Mouse (Mus musculus) myocyte (in vitro differentiated cells): ENCODE data around the gene Zfp683. TPM values are rescaled to one million over a fixed set of nuclear protein-coding genes. Genes with fewer than 3 reads are reported as not detected.
A peak's percentile ranks its signal among the peaks of the same experiment; 100 is the strongest.

Source experiments
- H3K27me3 ChIP-seq: one replicate; pipeline ENCODE4 v1.6.1; 2011; ENCODE audit not compliant: control insufficient read depth, insufficient read depth, insufficient read length
- H3K36me3 ChIP-seq: one replicate; pipeline ENCODE4 v1.6.1; 2011; ENCODE audit not compliant: control insufficient read depth, insufficient read depth
- H3K4me2 ChIP-seq: one replicate; pipeline ENCODE4 v1.6.1; 2011; ENCODE audit warnings: low read depth, control low read depth
- H3K4me3 ChIP-seq: one replicate; pipeline ENCODE4 v1.5.1; 2011; ENCODE audit warnings: mild to moderate bottlenecking, control low read depth, moderate library complexity
- H3K79me2 ChIP-seq: one replicate; pipeline ENCODE4 v1.6.1; 2011; ENCODE audit not compliant: control insufficient read depth, insufficient read depth
- H3ac ChIP-seq: one replicate; pipeline ENCODE4 v1.6.1; 2011; ENCODE audit not compliant: control insufficient read depth, insufficient read length
- CEBPB ChIP-seq: IDR thresholded peaks from 2 replicates; pipeline ENCODE4 v1.6.1; 2011; ENCODE audit warnings: mild to moderate bottlenecking, moderate library complexity; ENCODE audit not compliant: poor library complexity, insufficient read depth, severe bottlenecking
- E2F4 ChIP-seq: IDR thresholded peaks from one replicate; pipeline ENCODE4 v1.6.1; 2011; ENCODE audit warnings: mild to moderate bottlenecking, control low read depth, moderate library complexity; ENCODE audit not compliant: insufficient read depth
- MAX ChIP-seq: IDR thresholded peaks from one replicate; pipeline ENCODE4 v1.6.1; 2011; ENCODE audit warnings: low read depth, mild to moderate bottlenecking, control low read depth
- MYOD1 ChIP-seq, 3 experiments: IDR thresholded peaks; one replicate each; pipeline ENCODE4 v1.6.1; 2011; ENCODE audit warnings: control low read depth in 2 of 3, low read depth in 2 of 3, mild to moderate bottlenecking in 2 of 3, moderate library complexity in 1 of 3; ENCODE audit not compliant: insufficient read length in 2 of 3, control insufficient read depth in 1 of 3
- MYOG ChIP-seq, 3 experiments: IDR thresholded peaks; one replicate each; pipeline ENCODE4 v1.6.1; 2011; ENCODE audit warnings: control low read depth in 2 of 3, low read depth in 2 of 3, mild to moderate bottlenecking in 2 of 3; ENCODE audit not compliant: insufficient read length in 2 of 3, control insufficient read depth in 1 of 3, insufficient read depth in 1 of 3
- POLR2A ChIP-seq: IDR thresholded peaks from one replicate; pipeline ENCODE4 v1.6.1; 2011; ENCODE audit warnings: low read depth, mild to moderate bottlenecking, control low read depth, moderate library complexity; ENCODE audit not compliant: insufficient read length
- POLR2AphosphoS2 ChIP-seq: IDR thresholded peaks from one replicate; pipeline ENCODE4 v1.6.1; 2011; ENCODE audit warnings: low read depth, control low read depth; ENCODE audit not compliant: insufficient read length
- REST ChIP-seq: IDR thresholded peaks from one replicate; pipeline ENCODE4 v1.6.1; 2011; ENCODE audit warnings: mild to moderate bottlenecking, control low read depth, moderate library complexity; ENCODE audit not compliant: insufficient read depth, insufficient read length
- SRF ChIP-seq: IDR thresholded peaks from one replicate; pipeline ENCODE4 v1.6.1; 2011; ENCODE audit warnings: low read depth; ENCODE audit not compliant: control insufficient read depth, insufficient read length
- TCF12 ChIP-seq: IDR thresholded peaks from one replicate; pipeline ENCODE4 v1.6.1; 2011; ENCODE audit warnings: mild to moderate bottlenecking, control low read depth; ENCODE audit not compliant: poor library complexity, insufficient read depth, severe bottlenecking
- TCF3 ChIP-seq: IDR thresholded peaks from one replicate; pipeline ENCODE4 v1.6.1; 2011; ENCODE audit warnings: low read depth, control low read depth; ENCODE audit not compliant: insufficient read length
- USF1 ChIP-seq: IDR thresholded peaks from one replicate; pipeline ENCODE4 v1.6.1; 2011; ENCODE audit warnings: low read depth, mild to moderate bottlenecking, control low read depth, moderate library complexity
- polyA plus RNA-seq: library from polyadenylated mRNA; unstranded; fragments of >200 nt; fragmentation: generic; extraction: Trizol; gene quantifications from one replicate; pipeline ENCODE4 v1.2.1, GENCODE M21; 2012; ENCODE audit warnings: missing spikeins

Zfp683 gene
- polyA plus RNA-seq, 1 experiment: not detected

- H3K4me2 ChIP-seq: no peak overlapping the region
- no peaks in the 10 kb centered on the region for H3K36me3 ChIP-seq
- H3K27me3 ChIP-seq: peaks cover 30% of the 10 kb centered on the region
- TF ChIP-seq MYOD1 (IDR thresholded peaks at IDR 0.05; ENCODE audit: control insufficient read depth in 1 of 3, insufficient read length in 2 of 3, low read depth in 2 of 3): no peak
- no peak for TF ChIP-seq TCF12
- no peak for TF ChIP-seq SRF
- TF ChIP-seq MAX: no peak
- TF ChIP-seq POLR2AphosphoS2: no peak
- TF ChIP-seq E2F4: no peak
- no peak for TF ChIP-seq USF1
- no peak for TF ChIP-seq TCF3
- no peak for TF ChIP-seq MYOG (IDR thresholded peaks at IDR 0.05; ENCODE audit: control insufficient read depth in 1 of 3, insufficient read depth in 1 of 3, insufficient read length in 2 of 3, low read depth in 2 of 3)
- TF ChIP-seq CEBPB: no peak
- TF ChIP-seq REST: no peak
- TF ChIP-seq POLR2A: no peak
- no peak overlapping the region for H3ac ChIP-seq
- H3K79me2 ChIP-seq: no peaks in the 10 kb centered on the region
- no peak overlapping the region for H3K4me3 ChIP-seq
These were observed 5.3 kb downstream of the Zfp683 start for GRCm38 (mm10) chr4:134058908-134059307.

GRCm38 (mm10) chr4:134060135-134060865 is 6.7 kb downstream of the Zfp683 start, which contains the start of gene Crybg2:
Crybg2 (plus strand) TSS chr4:134060815.
- H3K27me3 ChIP-seq: peaks cover 27% of the 10 kb centered on the region
- H3ac ChIP-seq: no peak within 1 kb of the TSS
- TF ChIP-seq SRF: no peak
- no peak for TF ChIP-seq CEBPB
- TF ChIP-seq POLR2A: no peak
- no peak for TF ChIP-seq MAX
- no peak for TF ChIP-seq POLR2AphosphoS2
- no peak for TF ChIP-seq MYOD1 (IDR thresholded peaks at IDR 0.05; ENCODE audit: control insufficient read depth in 1 of 3, insufficient read length in 2 of 3, low read depth in 2 of 3)
- no peak within 1 kb of the TSS for H3K4me3 ChIP-seq
- no peaks in the 10 kb centered on the region for H3K79me2 ChIP-seq
- peak within 1 kb of the TSS; percentile 52 for H3K4me2 ChIP-seq
- no peaks in the 10 kb centered on the region for H3K36me3 ChIP-seq

- Histone ChIP-seq H3K36me3 (no peaks in the 10 kb centered on the region), H3K4me3 (no peak overlapping the region), H3K27me3 (peaks cover 24% of the 10 kb centered on the region), H3ac (no peak overlapping the region), H3K4me2 (peak overlapping the region; percentile 52), H3K79me2 (no peaks in the 10 kb centered on the region)
- TF ChIP-seq TCF3 (no peak), POLR2AphosphoS2 (no peak), MYOD1 (IDR thresholded peaks at IDR 0.05; ENCODE audit: control insufficient read depth in 1 of 3, insufficient read length in 2 of 3, low read depth in 2 of 3) (no peak), MAX (no peak), MYOG (IDR thresholded peaks at IDR 0.05; ENCODE audit: control insufficient read depth in 1 of 3, insufficient read depth in 1 of 3, insufficient read length in 2 of 3, low read depth in 2 of 3) (no peak), E2F4 (no peak), REST (no peak), USF1 (no peak), CEBPB (no peak), TCF12 (no peak), SRF (no peak)
These were observed 7.7 kb downstream of the Zfp683 start for GRCm38 (mm10) chr4:134061166-134061830.

GRCm38 (mm10) chr4:134061944-134062446 is 8.4 kb downstream of the Zfp683 start:
- TF ChIP-seq MYOG (IDR thresholded peaks at IDR 0.05; ENCODE audit: control insufficient read depth in 1 of 3, insufficient read depth in 1 of 3, insufficient read length in 2 of 3, low read depth in 2 of 3) (peak in 2 of 3 experiments; percentile 54 to 91), POLR2A (no peak), TCF12 (peak; percentile 29), USF1 (no peak), REST (no peak), MYOD1 (IDR thresholded peaks at IDR 0.05; ENCODE audit: control insufficient read depth in 1 of 3, insufficient read length in 2 of 3, low read depth in 2 of 3) (peak in 2 of 3 experiments; percentile 54 to 85)
- peaks cover 21% of the 10 kb centered on the region for H3K27me3 ChIP-seq
- H3K4me3 ChIP-seq: no peak overlapping the region
- H3K36me3 ChIP-seq: no peaks in the 10 kb centered on the region
- peak overlapping the region; percentile 52 for H3K4me2 ChIP-seq
- H3ac ChIP-seq: no peak overlapping the region
- no peaks in the 10 kb centered on the region for H3K79me2 ChIP-seq

- H3K4me3 ChIP-seq: no peak overlapping the region
- H3K79me2 ChIP-seq: no peaks in the 10 kb centered on the region
- peak overlapping the region; percentile 52 for H3K4me2 ChIP-seq
- peaks cover 15% of the 10 kb centered on the region for H3K27me3 ChIP-seq
- no peaks in the 10 kb centered on the region for H3K36me3 ChIP-seq
- H3ac ChIP-seq: no peak overlapping the region
- TF ChIP-seq TCF12 (no peak), SRF (no peak), MYOD1 (IDR thresholded peaks at IDR 0.05; ENCODE audit: control insufficient read depth in 1 of 3, insufficient read length in 2 of 3, low read depth in 2 of 3) (no peak), MYOG (IDR thresholded peaks at IDR 0.05; ENCODE audit: control insufficient read depth in 1 of 3, insufficient read depth in 1 of 3, insufficient read length in 2 of 3, low read depth in 2 of 3) (no peak), USF1 (no peak), POLR2AphosphoS2 (no peak), TCF3 (no peak), REST (no peak), MAX (no peak), CEBPB (no peak), POLR2A (no peak), E2F4 (no peak)
These were observed 8.9 kb downstream of the Zfp683 start for GRCm38 (mm10) chr4:134062561-134062960.
